Mouse (Mus musculus): ENCODE results near the gene Ubap2l. TPM values are rescaled to one million over a fixed set of nuclear protein-coding genes. Genes with fewer than 3 reads are reported as not detected.
A peak's percentile ranks its signal among the peaks of the same experiment; 100 is the strongest.

Gene Ubap2l
- polyA plus RNA-seq, 1 experiment from 2014 or later: 146 TPM

DNA sequence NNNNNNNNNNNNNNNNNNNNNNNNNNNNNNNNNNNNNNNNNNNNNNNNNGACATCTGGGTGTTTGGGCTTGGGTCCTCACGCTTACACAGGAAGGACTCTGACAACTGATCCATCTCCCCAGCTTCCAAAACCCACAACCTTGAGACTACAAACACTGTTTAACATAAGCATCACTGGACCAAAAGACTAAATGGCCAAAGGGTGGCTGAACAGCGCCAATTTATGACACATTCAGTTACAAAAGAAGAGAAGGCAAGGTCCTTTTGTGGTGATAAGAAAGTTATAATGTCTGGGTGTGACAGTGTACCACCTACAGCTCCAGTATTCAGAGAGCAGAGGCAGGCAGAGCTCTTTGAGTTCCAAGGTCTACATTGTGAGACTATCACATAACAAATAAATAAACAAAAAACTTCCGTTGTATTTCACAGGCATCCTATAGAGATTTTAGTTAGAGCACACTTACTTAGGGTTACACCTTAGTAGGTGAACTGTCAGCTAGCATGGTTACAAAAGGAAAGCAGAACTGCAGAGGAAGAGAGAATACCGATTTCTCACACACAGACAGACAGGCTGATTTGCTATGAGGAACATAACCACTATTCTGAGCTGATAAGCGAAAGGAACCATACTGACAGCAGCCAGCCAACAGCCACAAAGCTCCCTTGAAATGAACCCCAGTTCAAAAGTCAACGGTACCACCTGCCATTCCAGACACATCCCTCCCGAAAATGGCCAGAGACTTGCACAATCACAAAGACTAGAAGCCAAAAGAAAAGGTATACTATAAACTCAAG is 96.1 kb downstream of the Ubap2l start:
- no peak for ATAC-seq
- Histone ChIP-seq H3K4me2 (ENCODE audit: low read length) (no peak overlapping the region), H3K4me1 (replicated peaks; ENCODE audit: control insufficient read depth, insufficient read depth, low read length) (peaks cover 22% of the 10 kb centered on the region), H3K36me3 (ENCODE audit: control insufficient read depth, insufficient read depth) (peaks cover 36% of the 10 kb centered on the region), H3K9me3 (ENCODE audit: control insufficient read depth, low read length) (no peaks in the 10 kb centered on the region), H3K4me3 (replicated peaks; ENCODE audit: low read length) (no peak overlapping the region), H3K27me3 (replicated peaks; ENCODE audit: control insufficient read depth, insufficient read depth, low read length) (no peaks in the 10 kb centered on the region), H3K9ac (replicated peaks; ENCODE audit: low read depth, low read length) (no peak overlapping the region), H3K27ac (ENCODE audit: low read length) (no peak overlapping the region)
- 94% methylated on average over 7 of the region's 7 CpGs for WGBS

DNA sequence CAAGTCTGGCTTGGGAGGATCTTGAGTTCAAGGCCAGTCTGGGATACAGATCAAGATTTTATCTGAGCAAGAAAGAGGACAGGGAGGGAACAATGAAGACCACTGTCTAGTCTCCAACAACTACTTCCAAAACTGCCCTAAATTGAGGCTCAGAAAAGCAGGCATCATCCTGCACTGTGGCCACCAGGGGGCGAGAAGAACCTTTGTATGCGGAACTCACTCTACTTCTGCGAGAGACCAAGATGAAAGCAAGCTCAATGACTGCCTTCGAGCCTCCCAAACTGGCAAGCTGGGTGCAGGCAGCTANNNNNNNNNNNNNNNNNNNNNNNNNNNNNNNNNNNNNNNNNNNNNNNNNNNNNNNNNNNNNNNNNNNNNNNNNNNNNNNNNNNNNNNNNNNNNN is 99.0 kb downstream of the Ubap2l start:
- no peak overlapping the region for H3K27ac ChIP-seq (ENCODE audit: low read length)
- peak; percentile 60; the same call in 1 of the 2 replicates for ATAC-seq
- H3K9me3 ChIP-seq (ENCODE audit: control insufficient read depth, low read length): no peaks in the 10 kb centered on the region
- no peak overlapping the region for H3K4me2 ChIP-seq (ENCODE audit: low read length)
- H3K36me3 ChIP-seq (ENCODE audit: control insufficient read depth, insufficient read depth): peaks cover 58% of the 10 kb centered on the region
- no peak overlapping the region for H3K4me3 ChIP-seq (replicated peaks; ENCODE audit: low read length)
- WGBS: 0% methylated on average over 4 of the region's 4 CpGs
- H3K4me1 ChIP-seq (replicated peaks; ENCODE audit: control insufficient read depth, insufficient read depth, low read length): no peaks in the 10 kb centered on the region
- H3K9ac ChIP-seq (replicated peaks; ENCODE audit: low read depth, low read length): no peak overlapping the region
- no peaks in the 10 kb centered on the region for H3K27me3 ChIP-seq (replicated peaks; ENCODE audit: control insufficient read depth, insufficient read depth, low read length)

MicroRNAs within 50 kb of the gene (microRNA counts, 519-probe panel; counts per million panel counts)
- 3,157 counts per million, percentile 80 among the panel's probes with 10 or more counts for microRNA mmu-miR-190b

Small RNAs within 50 kb of the gene (microRNA-seq; reads per million reads assigned to microRNA genes)
- gene Mir190b: 21.2 reads per million, percentile 35 among the genes with 10 or more reads in this experiment
- 1.5 reads per million for gene Mir7669

Other genes with a start within 250 kb of the Ubap2l start
- gene She, start 221.3 kb downstream of the Ubap2l start, polyA plus RNA-seq (2015; fragmentation: Nextera tagmentation; extraction: Ambion mirVana): 1.4 and 1.6 TPM in 2 replicates
- 0.54 and 0.88 TPM in 2 replicates for gene Il6ra, start 139.4 kb downstream of the Ubap2l start, polyA plus RNA-seq (2015; fragmentation: Nextera tagmentation; extraction: Ambion mirVana)
- gene Atp8b2, start 89.1 kb downstream of the Ubap2l start, polyA plus RNA-seq (2015; fragmentation: Nextera tagmentation; extraction: Ambion mirVana): 11.0 and 14.1 TPM in 2 replicates
- 134 and 145 TPM in 2 replicates for gene Hax1, start 53.8 kb downstream of the Ubap2l start, polyA plus RNA-seq (2015; fragmentation: Nextera tagmentation; extraction: Ambion mirVana)
- 220 and 232 TPM in 2 replicates for gene 4933434E20Rik, start 992 bp downstream of the Ubap2l start, polyA plus RNA-seq (2015; fragmentation: Nextera tagmentation; extraction: Ambion mirVana)
- 471 and 509 TPM in 2 replicates for gene Tpm3, start 20.0 kb upstream of the Ubap2l start, polyA plus RNA-seq (2015; fragmentation: Nextera tagmentation; extraction: Ambion mirVana)
- 0.22 and 0.42 TPM in 2 replicates for gene Nup210l, start 51.5 kb upstream of the Ubap2l start, polyA plus RNA-seq (2015; fragmentation: Nextera tagmentation; extraction: Ambion mirVana)
- gene Rps27, start 161.0 kb upstream of the Ubap2l start, polyA plus RNA-seq (2015; fragmentation: Nextera tagmentation; extraction: Ambion mirVana): 790 and 871 TPM in 2 replicates
- gene Rab13, start 161.1 kb upstream of the Ubap2l start, polyA plus RNA-seq (2015; fragmentation: Nextera tagmentation; extraction: Ambion mirVana): 21.7 and 22.2 TPM in 2 replicates
- gene Jtb, start 179.0 kb upstream of the Ubap2l start, polyA plus RNA-seq (2015; fragmentation: Nextera tagmentation; extraction: Ambion mirVana): 106 and 114 TPM in 2 replicates
- 2.7 and 3.3 TPM in 2 replicates for gene Creb3l4, start 190.9 kb upstream of the Ubap2l start, polyA plus RNA-seq (2015; fragmentation: Nextera tagmentation; extraction: Ambion mirVana)
- 42.5 and 43.1 TPM in 2 replicates for gene Slc39a1, start 195.5 kb upstream of the Ubap2l start, polyA plus RNA-seq (2015; fragmentation: Nextera tagmentation; extraction: Ambion mirVana)
- 18.5 and 23.2 TPM in 2 replicates for gene Crtc2, start 201.5 kb upstream of the Ubap2l start, polyA plus RNA-seq (2015; fragmentation: Nextera tagmentation; extraction: Ambion mirVana)
- 5.3 and 6.7 TPM in 2 replicates for gene Dennd4b, start 212.6 kb upstream of the Ubap2l start, polyA plus RNA-seq (2015; fragmentation: Nextera tagmentation; extraction: Ambion mirVana)
- 15.2 and 16.5 TPM in 2 replicates for gene Gatad2b, start 240.6 kb upstream of the Ubap2l start, polyA plus RNA-seq (2015; fragmentation: Nextera tagmentation; extraction: Ambion mirVana)

Measured in forebrain, embryonic 16.5 days (tissue).